Mouse (Mus musculus) activated CD4-positive, CD25-positive, alpha-beta regulatory T cell, adult 4 months (primary cell): Measurements from ENCODE around the gene Grm2. TPM values are rescaled to one million over a fixed set of nuclear protein-coding genes. Genes with fewer than 3 reads are reported as not detected.
"Not testable (repeated sequence)": the region's sequence is repeated elsewhere in the genome, so short reads cannot be mapped to it uniquely, and the experiment has no call there.

ENCODE experiments used
- ATAC-seq: one replicate; pipeline ENCODE4 v1.8.0; 2017
- polyA plus RNA-seq, 2 experiments: library from polyadenylated mRNA; unstranded; fragments of 100-300 nt; shearing (Covaris generic); gene quantifications; one replicate each; pipeline ENCODE4 v1.2.1; 2017

Grm2 gene
- polyA plus RNA-seq, 2 experiments from 2014 or later: 0.16 TPM; not detected in 1

DNA sequence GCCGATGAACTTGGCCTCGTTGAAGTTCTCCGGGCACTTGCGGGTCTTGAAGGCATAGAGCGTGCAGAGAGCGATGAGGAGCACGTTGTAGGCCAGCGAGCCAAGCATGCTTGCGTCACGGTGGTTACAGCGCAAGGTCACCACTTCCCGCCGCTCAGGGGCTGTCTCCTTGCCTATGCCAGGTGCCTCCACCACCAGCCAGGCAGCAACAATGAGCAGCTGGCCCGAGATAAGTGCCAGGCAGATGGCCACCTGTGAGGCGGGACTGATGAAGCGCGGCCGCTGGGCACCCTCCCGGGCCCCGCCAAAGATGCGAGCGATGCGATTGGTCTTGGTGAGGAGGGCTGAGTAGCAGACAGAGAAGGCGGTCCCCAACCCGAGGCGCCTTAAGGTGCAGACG lies 8.7 kb downstream of the Grm2 start:
- no peak for ATAC-seq

GRCm38 (mm10) chr9:106645684-106646271 lies 10.1 kb downstream of the Grm2 start:
- ATAC-seq: no peak

- ATAC-seq: no peak
Observed at GRCm38 (mm10) chr9:106643787-106644186, 12.1 kb downstream of the Grm2 start.

DNA sequence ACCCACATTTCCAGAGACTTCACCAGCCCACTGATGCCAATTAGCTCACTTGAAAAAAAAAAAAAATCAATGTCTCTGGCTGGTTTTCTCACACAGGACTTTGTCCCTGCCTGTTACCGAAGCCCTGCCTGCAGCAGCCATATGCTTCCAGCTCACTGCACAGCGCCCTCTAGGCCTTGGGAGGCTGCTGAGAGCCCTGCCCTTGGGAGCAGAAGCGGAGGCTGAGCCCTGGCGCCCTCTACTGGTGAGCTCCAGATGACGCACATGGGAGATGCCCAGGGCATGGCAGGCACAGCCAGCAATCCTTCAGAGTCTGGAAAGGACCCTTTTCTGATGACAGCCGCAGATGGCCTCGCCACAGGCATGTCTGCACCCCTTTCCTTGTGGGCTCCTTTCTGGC lies 12.8 kb downstream of the Grm2 start:
- no peak for ATAC-seq

GRCm38 (mm10) chr9:106641346-106641745 lies 14.5 kb downstream of the Grm2 start:
- no peak for ATAC-seq

GRCm38 (mm10) chr9:106638154-106638553 lies 17.7 kb downstream of the Grm2 start:
- no peak for ATAC-seq

GRCm38 (mm10) chr9:106632185-106632584 lies 23.7 kb downstream of the Grm2 start:
- no peak for ATAC-seq

DNA sequence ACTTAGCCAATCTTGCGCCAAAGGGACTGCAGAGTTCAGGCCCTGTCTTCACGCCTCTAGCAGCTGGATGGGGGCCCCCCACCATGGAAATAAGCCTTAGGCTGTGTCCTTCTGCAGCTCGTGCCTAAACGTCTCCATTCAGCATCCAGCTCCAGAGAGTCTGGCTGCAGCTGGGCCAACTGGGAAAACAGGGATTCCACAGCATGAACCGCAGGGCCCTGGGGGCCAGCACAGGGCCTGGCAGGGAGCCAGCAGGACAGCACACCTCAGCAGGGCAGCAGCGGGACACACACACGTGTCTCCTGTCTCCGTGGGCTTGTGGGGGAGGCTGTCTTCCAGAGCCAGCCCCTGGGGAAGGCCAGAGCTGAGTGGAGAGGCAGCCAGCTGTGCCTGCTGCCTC lies 28.1 kb downstream of the Grm2 start:
- not testable (repeated sequence) for ATAC-seq

- no peak for ATAC-seq
Observed at GRCm38 (mm10) chr9:106626282-106626681, 29.6 kb downstream of the Grm2 start, which contains the start of gene Iqcf6. Gene Iqcf6, plus strand, starts transcription at chr9:106626582.

DNA sequence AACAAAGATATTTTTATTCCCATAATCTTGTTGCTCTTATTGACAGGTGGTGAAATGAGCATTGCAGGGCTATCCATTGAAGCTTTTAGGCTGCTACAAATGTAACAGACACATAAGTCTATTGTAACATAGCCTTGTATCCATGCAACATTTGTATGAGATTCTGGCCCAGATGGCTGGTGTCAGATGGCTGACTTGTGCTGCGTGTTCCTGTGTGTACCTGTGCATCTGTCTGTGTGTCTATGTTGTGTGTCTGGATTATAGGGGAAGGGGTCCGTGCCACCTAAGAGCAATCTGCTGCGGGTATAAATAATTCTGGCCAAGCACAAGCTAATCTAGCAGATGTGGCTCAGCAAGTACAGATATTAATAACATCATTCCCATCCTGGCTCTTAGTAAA lies 38.4 kb downstream of the Grm2 start:
- no peak for ATAC-seq

DNA sequence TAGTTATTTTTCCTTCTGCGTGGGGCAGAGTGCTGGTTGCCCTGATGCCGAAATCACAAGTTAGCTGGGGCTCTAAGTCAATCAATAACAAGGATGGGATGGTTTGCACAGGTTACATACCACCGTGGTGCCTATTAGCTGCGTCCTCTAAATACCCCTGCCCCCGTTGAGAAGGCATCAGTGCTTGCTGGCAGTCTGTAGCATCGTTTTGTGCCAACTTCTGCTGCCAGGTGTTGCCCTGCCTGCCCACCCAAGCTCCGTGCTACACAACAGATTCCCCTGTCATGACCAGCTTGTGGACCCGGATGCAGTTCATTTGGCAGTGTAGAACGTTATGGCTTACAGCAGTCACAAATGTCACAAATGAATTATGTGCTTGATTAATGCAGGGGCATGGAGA lies 39.6 kb downstream of the Grm2 start:
- no peak for ATAC-seq

DNA sequence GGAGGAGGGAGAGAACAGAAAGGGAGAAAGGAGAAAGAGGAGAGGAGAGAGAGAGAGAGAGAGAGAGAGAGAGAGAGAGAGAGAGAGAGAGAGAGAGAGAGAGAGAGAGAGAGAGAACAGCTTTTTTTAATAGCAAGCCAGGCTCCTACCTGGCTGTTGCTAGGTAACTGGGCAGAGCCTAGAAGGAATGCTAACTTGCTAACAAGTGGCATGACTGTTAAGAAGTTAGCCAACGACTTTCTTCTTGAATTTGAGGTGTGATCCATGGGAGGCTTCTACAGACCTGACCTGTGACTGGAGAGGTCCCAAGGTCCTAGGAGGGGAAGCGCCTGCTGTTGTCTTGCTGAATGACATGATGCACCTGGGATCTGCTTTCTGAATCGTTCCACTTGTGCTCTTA lies 41.3 kb downstream of the Grm2 start:
- ATAC-seq: no peak

- no peak for ATAC-seq
Observed at GRCm38 (mm10) chr9:106613951-106614350, 41.9 kb downstream of the Grm2 start.

DNA sequence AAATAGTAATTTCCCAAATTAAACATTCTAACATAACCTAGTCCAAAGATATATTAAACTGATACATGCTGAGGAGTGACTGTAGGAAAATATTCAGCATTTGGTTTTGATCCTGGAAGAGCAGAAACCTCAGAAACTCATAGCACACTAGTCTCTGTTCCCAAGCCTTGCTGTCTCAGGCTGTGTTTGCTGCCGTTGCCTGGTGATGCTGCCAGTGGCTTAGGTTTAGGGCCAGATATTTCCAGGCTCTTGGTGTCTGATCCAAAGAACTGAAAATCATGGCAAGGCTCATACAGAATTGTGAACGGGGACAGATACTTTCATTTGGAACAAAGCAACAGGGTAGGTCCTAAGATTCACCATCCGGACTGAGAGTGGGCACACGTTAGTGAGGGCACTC lies 45.2 kb downstream of the Grm2 start:
- ATAC-seq: no peak

GRCm38 (mm10) chr9:106600546-106600945 lies 55.3 kb downstream of the Grm2 start:
- ATAC-seq: no peak

DNA sequence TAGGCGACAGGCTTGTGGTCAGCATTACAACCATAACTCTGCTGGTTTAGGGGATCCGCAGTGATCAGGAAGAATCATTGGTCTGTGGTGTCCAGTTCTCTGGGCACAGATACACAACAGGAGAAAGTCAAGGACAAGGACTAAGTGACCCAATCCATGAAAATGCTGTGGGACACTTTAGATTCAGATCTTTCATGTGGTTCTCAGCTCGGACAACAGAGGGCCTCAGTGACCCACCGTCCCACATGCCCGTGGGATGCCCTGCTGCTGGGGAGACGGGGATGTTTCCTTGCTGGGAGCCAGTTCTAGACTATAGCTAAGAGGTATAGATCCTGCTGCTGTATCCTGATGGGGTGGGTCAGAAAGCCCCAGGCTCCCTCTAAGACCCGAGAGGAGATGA lies 57.4 kb downstream of the Grm2 start:
- ATAC-seq: no peak

DNA sequence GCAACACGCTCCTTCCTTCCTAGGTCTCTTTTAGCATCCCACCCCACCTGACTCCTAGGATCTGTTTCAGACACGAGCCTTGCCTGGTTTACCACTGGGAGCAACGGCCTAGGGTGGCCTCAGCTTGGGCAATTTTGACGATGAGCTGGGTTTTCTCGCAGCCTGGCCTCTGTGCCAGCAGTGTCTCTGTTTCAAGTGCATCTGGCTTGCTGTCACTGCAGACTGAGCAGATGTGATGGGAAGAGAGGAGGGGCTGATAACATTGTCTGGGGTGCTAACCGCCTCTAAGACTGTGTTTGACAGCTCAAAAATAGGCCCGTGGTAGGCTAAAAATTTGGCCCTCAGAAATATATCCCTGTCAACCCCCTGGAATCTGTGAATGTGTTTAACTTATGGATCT lies 60.0 kb downstream of the Grm2 start:
- no peak for ATAC-seq

DNA sequence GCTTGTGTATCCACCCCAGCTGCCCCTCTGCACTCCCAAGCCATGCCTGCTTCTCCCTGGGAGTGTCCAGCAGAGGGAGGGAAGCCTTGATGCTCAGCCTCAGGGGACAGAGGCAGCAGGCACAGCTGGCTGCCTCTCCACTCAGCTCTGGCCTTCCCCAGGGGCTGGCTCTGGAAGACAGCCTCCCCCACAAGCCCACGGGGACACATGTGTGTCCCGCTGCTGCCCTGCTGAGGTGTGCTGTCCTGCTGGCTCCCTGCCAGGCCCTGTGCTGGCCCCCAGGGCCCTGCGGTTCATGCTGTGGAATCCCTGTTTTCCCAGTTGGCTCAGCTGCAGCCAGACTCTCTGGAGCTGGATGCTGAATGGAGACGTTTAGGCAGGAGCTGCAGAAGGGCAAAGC lies 60.5 kb downstream of the Grm2 start:
- ATAC-seq: not testable (repeated sequence)

Other genes with a start within 250 kb of the Grm2 start
- 1,000 to 10,000 TPM; 1,290 to 1,880 TPM for gene Rpl29, start 226.6 kb downstream of the Grm2 start, polyA plus RNA-seq
- 1 to 10 TPM; 9.3 to 10.0 TPM for gene Acy1, start 217.8 kb downstream of the Grm2 start, polyA plus RNA-seq
- gene Abhd14b, start 208.6 kb downstream of the Grm2 start, polyA plus RNA-seq: 10 to 100 TPM in 1 of 2 experiments, 1 to 10 TPM in 1; 8.1 to 10.1 TPM
- gene Abhd14a, start 208.4 kb downstream of the Grm2 start, polyA plus RNA-seq: 10 to 100 TPM; 12.7 to 13.0 TPM
- gene Pcbp4, start 202.8 kb downstream of the Grm2 start, polyA plus RNA-seq: 1 to 10 TPM; 4.5 to 4.8 TPM
- not detected for gene Gpr62, start 190.1 kb downstream of the Grm2 start, polyA plus RNA-seq
- gene Rrp9, start 180.1 kb downstream of the Grm2 start, polyA plus RNA-seq: 10 to 100 TPM; 23.1 to 33.9 TPM
- 10 to 100 TPM; 36.0 to 48.1 TPM for gene Parp3, start 179.1 kb downstream of the Grm2 start, polyA plus RNA-seq
- gene Iqcf1, start 156.1 kb downstream of the Grm2 start, polyA plus RNA-seq: not detected
- not detected for gene Iqcf5, start 141.5 kb downstream of the Grm2 start, polyA plus RNA-seq
- not detected for gene Iqcf3, start 94.5 kb downstream of the Grm2 start, polyA plus RNA-seq
- gene Iqcf4, start 85.1 kb downstream of the Grm2 start, polyA plus RNA-seq: not detected
- gene Iqcf6, start 29.5 kb downstream of the Grm2 start, polyA plus RNA-seq: not detected
- 10 to 100 TPM; 32.2 to 35.0 TPM for gene Tex264, start 29.8 kb upstream of the Grm2 start, polyA plus RNA-seq
- 1 to 10 TPM; 3.4 to 3.7 TPM for gene Rad54l2, start 133.1 kb upstream of the Grm2 start, polyA plus RNA-seq
- 10 to 100 TPM; 19.8 to 20.4 TPM for gene Dcaf1, start 165.8 kb upstream of the Grm2 start, polyA plus RNA-seq
- 1 to 10 TPM; 3.2 to 4.4 TPM for gene Rbm15b, start 231.3 kb upstream of the Grm2 start, polyA plus RNA-seq
- 100 to 1,000 TPM; 150 to 198 TPM for gene Manf, start 235.9 kb upstream of the Grm2 start, polyA plus RNA-seq